Mouse (Mus musculus) monocyte, adult 5-6 weeks (primary cell): ENCODE measurements around the gene Cggbp1. TPM values are rescaled to one million over a fixed set of nuclear protein-coding genes. Genes with fewer than 3 reads are reported as not detected.

ENCODE experiments used
- ATAC-seq: fragments of 153-309, 156-312 bp; replicated peaks from 2 replicates; pipeline ENCODE4 v1.8.0; 2017; ENCODE audit warnings: mild to moderate bottlenecking; ENCODE audit not compliant: low TSS enrichment, insufficient number of reproducible peaks, severe bottlenecking, poor library complexity, low FRiP score
- total RNA-seq: library from RNA; stranded (forward); fragments of 200-1000, 200-491, 200-594 nt; gene quantifications from 3 replicates; pipeline ENCODE4 v1.2.3, GENCODE M21; 2017

Gene Cggbp1
- total RNA-seq, 1 experiment from 2014 or later, result 119 TPM

DNA sequence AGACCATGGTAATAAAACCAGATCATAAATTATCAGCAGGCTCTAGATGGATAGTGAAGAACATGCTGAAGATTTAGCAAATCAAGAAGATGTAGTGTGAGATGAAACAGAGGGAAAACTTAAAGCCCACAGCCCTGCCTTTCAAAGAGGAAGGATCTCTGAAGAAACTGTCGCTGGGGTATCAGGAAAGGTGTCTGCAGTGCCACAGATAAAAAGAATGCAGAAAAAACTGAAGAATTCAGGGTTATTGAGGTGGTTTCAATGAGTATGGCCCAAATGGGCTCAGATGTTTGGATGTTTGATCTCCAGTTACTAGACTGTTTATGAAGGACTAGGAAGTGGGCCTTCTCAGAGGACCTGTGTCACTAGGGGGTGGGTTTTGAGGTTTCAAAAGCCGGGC, 17.8 kb downstream of the Cggbp1 start:
- ATAC-seq, result no peak

GRCm38 (mm10) chr16:64872296-64872695, 20.5 kb downstream of the Cggbp1 start:
- no peak for ATAC-seq

DNA sequence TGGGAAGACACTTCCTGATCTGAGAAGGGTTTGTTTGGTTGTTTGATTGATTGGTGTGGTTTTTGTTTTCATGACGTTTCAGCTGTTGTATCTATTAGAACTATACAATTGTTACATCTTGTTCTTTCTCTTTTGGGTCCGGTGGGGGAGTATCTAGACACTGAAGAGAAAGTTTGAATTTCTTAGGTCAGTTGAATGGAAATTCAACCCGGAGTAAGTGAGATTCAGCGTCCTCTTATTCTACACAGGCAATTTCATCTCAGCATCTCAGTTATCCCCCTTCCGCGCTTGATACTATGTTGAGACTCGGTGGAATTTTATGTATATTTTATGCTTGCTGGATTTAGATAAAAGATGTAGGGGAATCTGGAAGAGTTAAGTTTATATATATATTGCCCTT, 21.0 kb downstream of the Cggbp1 start:
- no peak for ATAC-seq

GRCm38 (mm10) chr16:64873416-64874305, 21.9 kb downstream of the Cggbp1 start:
- peak; percentile 92 for ATAC-seq

GRCm38 (mm10) chr16:64875384-64875783, 23.6 kb downstream of the Cggbp1 start:
- ATAC-seq, result no peak

- ATAC-seq, result no peak
Observed at GRCm38 (mm10) chr16:64875822-64876221, 24.0 kb downstream of the Cggbp1 start.

- no peak for ATAC-seq
Observed at GRCm38 (mm10) chr16:64876631-64877265, 25.0 kb downstream of the Cggbp1 start.

DNA sequence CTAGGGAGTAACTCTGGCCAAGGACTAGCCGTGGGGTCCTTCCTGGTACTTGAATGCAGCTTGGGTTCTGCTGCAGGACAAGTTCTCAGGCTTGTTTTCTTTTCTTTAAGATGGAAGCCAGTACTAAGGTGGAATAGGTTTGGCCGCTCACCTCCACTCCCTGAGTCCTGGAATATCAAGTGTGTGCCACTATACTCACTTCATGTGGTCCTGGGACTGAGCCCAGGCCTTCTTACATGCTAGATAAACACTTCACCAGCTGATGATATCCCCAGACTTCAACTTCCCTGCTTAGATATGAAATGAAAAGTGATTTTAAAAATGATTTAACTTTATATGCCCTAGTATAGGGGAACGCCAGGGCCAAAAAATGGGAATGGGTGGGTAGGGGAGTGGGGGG, 25.5 kb downstream of the Cggbp1 start:
- ATAC-seq, result no peak

DNA sequence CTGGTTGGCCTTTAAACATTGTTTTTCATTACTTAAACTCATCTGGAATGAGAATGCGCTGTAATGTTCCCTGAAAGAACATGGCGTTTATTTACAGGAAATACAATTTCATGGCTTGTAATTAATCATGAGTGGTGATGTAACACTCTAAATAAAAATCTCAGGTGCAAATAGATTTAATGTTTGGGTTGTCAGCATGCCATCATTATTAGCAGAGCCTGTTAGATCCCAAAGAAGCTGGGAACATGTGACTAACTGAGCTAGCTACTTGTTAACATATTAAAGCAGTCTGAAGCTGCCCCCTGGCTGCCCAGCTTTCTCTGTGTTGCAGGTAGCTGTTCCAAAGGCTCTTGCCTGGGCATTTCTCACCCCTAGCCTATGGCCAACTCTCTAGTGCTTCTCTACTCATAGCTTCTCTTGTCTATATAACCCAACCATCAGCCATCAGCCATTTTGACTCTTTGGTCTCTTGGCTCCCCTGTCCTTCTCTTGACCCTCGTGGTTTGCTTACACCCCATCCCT, 26.9 kb downstream of the Cggbp1 start:
- no peak for ATAC-seq

DNA sequence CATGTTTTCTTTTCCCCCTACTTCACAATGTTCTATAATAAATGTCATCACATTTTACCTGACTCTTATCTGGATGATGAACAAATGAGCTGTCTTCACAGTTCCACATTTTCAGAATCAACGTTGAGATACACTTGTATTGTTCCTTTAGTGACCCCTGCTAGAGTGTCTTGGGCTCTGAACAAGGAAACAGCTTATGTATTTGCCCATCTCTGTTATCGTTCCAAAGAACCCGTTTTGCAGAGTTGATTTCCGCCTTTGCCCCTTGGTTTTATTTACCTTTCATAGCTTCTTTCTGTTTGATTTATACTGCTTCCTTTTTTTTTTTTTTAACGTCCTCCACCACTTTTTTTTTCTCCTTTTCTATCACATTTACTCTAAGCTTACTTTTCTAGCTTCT, 27.9 kb downstream of the Cggbp1 start:
- no peak for ATAC-seq

GRCm38 (mm10) chr16:64880986-64881385, 29.2 kb downstream of the Cggbp1 start:
- ATAC-seq, result no peak

- no peak for ATAC-seq
Observed at GRCm38 (mm10) chr16:64881442-64881841, 29.6 kb downstream of the Cggbp1 start.

DNA sequence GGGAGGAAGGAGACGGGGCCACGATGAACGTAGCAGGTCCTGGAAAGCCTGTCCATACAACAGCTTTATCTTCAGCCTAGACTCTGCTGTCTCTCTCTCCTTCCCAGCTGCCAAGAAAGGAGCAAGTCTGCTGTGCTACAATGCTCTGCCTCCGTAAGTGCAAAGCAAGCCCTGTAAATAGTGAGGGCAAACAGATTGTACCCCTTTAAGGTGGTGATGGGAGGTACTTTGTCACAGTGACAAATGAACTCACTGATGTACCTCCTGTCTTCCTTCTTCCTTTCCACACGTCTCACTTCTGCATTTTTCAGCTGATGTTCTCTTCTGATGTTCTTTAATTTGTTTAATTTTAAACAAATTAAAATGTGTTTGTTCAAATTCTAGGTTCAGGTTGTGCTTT, 32.1 kb downstream of the Cggbp1 start:
- ATAC-seq, result peak; percentile 61; the same call in 1 of the 2 replicates

GRCm38 (mm10) chr16:64884420-64884838, 32.6 kb downstream of the Cggbp1 start:
- ATAC-seq, result no peak

- no peak for ATAC-seq
Observed at GRCm38 (mm10) chr16:64885142-64885541, 33.3 kb downstream of the Cggbp1 start.

DNA sequence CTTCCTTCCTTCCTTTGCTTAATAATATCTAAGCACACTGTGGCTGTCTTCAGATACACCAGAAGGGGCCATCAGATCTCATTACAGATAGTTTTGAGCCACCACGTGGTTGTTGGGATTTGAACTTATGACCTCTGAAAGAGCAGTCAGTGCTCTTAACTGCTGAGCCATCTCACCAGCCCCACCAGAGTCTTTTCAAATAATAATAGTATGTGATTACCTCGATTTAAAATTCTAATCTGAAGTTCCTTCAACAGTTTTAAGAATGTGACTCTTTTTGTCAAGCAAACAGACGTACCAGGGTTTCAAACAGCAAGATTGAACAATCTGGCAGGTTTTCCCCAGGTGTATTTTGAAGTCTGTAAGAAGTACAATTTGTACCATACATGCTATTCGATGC, 33.8 kb downstream of the Cggbp1 start:
- no peak for ATAC-seq

- ATAC-seq, result no peak
Observed at GRCm38 (mm10) chr16:64889496-64889895, 37.7 kb downstream of the Cggbp1 start.

- ATAC-seq, result peak; percentile 86
Observed at GRCm38 (mm10) chr16:64899084-64899483, 47.3 kb downstream of the Cggbp1 start.

GRCm38 (mm10) chr16:64903328-64903727, 51.5 kb downstream of the Cggbp1 start:
- no peak for ATAC-seq

DNA sequence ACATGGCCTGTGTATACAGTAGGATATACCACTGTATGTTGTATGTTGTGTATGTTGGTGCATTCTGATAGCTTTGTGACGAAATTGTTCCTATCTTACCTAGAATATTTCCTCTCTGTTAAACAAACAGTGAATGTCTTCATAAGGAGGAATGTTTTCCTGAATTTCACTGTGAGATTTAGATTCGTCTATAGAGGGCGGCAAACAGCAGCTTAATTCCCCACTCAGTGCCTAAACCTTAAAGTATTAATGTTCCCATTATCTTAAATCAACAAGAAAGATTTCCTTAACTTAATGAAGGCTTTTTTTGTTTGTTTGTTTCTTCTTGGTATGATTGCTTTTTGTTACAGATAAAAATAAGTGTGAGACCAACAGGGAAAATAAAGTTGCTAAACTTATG, 55.3 kb downstream of the Cggbp1 start:
- ATAC-seq, result no peak
